Mouse (Mus musculus): ENCODE measurements around the gene Epb41l1.

The Epb41l1 gene

GRCm38 (mm10) chr2:156425618-156426017 lies 4.9 kb downstream of the Epb41l1 start:
- no peak for DNase-seq

- DNase-seq: no peak
Observed at GRCm38 (mm10) chr2:156426151-156426550, 5.4 kb downstream of the Epb41l1 start.

- DNase-seq: no peak
Observed at GRCm38 (mm10) chr2:156429836-156430235, 9.1 kb downstream of the Epb41l1 start.

GRCm38 (mm10) chr2:156430326-156430725 lies 9.6 kb downstream of the Epb41l1 start:
- DNase-seq: no peak

GRCm38 (mm10) chr2:156431409-156431808 lies 10.7 kb downstream of the Epb41l1 start:
- no peak for DNase-seq

- no peak for DNase-seq
Observed at GRCm38 (mm10) chr2:156432086-156432485, 11.4 kb downstream of the Epb41l1 start.

- DNase-seq: no peak
Observed at GRCm38 (mm10) chr2:156432874-156433868, 12.5 kb downstream of the Epb41l1 start.

GRCm38 (mm10) chr2:156437637-156438036 lies 16.9 kb downstream of the Epb41l1 start:
- DNase-seq: no peak

- no peak for DNase-seq
Observed at GRCm38 (mm10) chr2:156439666-156440462, 19.2 kb downstream of the Epb41l1 start.

- no peak for DNase-seq
Observed at GRCm38 (mm10) chr2:156441909-156442308, 21.2 kb downstream of the Epb41l1 start.

- no peak for DNase-seq
Observed at GRCm38 (mm10) chr2:156443323-156443722, 22.6 kb downstream of the Epb41l1 start.

GRCm38 (mm10) chr2:156446489-156447035 lies 25.9 kb downstream of the Epb41l1 start:
- no peak for DNase-seq

GRCm38 (mm10) chr2:156447413-156448295 lies 26.9 kb downstream of the Epb41l1 start:
- DNase-seq: no peak

- no peak for DNase-seq
Observed at GRCm38 (mm10) chr2:156451225-156452148, 30.8 kb downstream of the Epb41l1 start.

GRCm38 (mm10) chr2:156452149-156452536 lies 31.4 kb downstream of the Epb41l1 start:
- no peak for DNase-seq

GRCm38 (mm10) chr2:156453822-156454221 lies 33.1 kb downstream of the Epb41l1 start:
- DNase-seq: no peak

- no peak for DNase-seq
Observed at GRCm38 (mm10) chr2:156455508-156456108, 34.9 kb downstream of the Epb41l1 start.

GRCm38 (mm10) chr2:156456386-156457342 lies 36.0 kb downstream of the Epb41l1 start:
- DNase-seq: no peak

- no peak for DNase-seq
Observed at GRCm38 (mm10) chr2:156457343-156457717, 36.6 kb downstream of the Epb41l1 start.

- DNase-seq: peak; percentile 72
Observed at GRCm38 (mm10) chr2:156460470-156460869, 39.8 kb downstream of the Epb41l1 start.

Data from cerebellum, adult 11-12 months (tissue).